Mouse (Mus musculus): Measurements from ENCODE around the gene Prkab2. TPM values are rescaled to one million over a fixed set of nuclear protein-coding genes. Genes with fewer than 3 reads are reported as not detected.

Gene Prkab2
- total and polyA plus RNA-seq, 3 experiments: 3.3 to 7.0 TPM; not detected in 1

DNA sequence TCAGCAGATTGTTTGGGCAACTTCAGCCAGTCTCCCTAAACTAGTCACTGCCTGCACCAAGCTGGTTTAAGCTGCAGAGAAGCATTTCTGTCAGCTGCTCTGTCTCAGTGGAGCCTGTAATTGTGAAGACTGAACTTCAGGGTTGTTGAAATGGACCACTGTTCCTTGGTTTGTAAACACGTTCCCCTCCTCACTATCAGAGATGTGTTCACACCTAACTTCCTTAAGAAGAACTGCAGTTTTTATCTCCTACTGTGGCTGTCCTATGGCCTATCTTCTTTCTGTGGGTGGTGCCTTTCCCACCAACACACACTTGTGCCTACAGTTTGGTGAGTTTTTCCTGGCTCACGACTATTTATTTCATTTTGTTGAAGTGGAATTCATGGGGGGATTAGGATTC lies 31.3 kb downstream of the Prkab2 start (continued):
- TF ChIP-seq HCFC1 (IDR thresholded peaks at IDR 0.05; ENCODE audit: low read depth, low read length) (no peak), GABPA (IDR thresholded peaks at IDR 0.05; ENCODE audit: low read depth, low read length) (no peak)

DNA sequence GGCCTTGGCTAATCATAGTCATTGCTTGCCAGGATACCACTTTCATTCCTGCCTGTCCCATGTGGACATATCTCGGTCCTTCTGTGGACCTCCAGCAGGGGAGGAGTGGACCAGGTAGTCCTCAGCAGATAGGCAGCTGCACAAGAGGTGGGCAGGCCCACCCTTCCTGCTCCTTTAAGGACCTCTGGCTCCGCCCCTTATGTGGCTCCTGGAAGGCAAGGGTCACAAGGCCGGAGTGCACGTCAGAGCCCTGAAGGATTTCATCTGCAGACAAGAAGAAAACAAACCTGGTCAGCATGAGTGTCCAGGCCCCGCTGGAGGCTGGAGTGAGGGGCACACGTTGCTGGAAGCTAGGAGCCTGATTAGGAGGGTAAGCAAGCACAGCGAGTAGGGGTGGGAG lies 32.6 kb downstream of the Prkab2 start:
- TF ChIP-seq CHD1 (IDR thresholded peaks at IDR 0.05; ENCODE audit: low read depth, low read length) (no peak), MAFK (IDR thresholded peaks at IDR 0.05; ENCODE audit: borderline replicate concordance, low read depth, low read length) (no peak), UBTF (IDR thresholded peaks at IDR 0.05; ENCODE audit: borderline replicate concordance, insufficient read depth, low read depth, low read length) (no peak), ETS1 (IDR thresholded peaks at IDR 0.05; ENCODE audit: low read depth, low read length) (no peak)
- Histone ChIP-seq H3K4me3 (ENCODE audit: control insufficient read depth in 1 of 2, insufficient read depth in 1 of 2, low read depth in 2 of 2, low read length in 2 of 2) (no peak overlapping the region), H3K79me2 (ENCODE audit: control insufficient read depth, insufficient read depth, low read length, poor library complexity) (no peaks in the 10 kb centered on the region), H3K27me3 (ENCODE audit: control insufficient read depth in 1 of 2, insufficient read depth in 2 of 2, low read length in 2 of 2) (no peaks in the 10 kb centered on the region), H3K4me1 (ENCODE audit: control insufficient read depth in 1 of 2, insufficient read depth in 2 of 2, low read length in 2 of 2) (peaks cover 16 to 31% of the 10 kb centered on the region in 2 experiments), H3K36me3 (ENCODE audit: control insufficient read depth in 1 of 2, insufficient read depth in 2 of 2, low read length in 2 of 2) (peaks cover 0 to 20% of the 10 kb centered on the region in 2 experiments; a peak in 2 of 4 replicates), H3K9ac (ENCODE audit: control insufficient read depth, low read depth, low read length, poor library complexity, severe bottlenecking) (no peak overlapping the region), H3K27ac (ENCODE audit: control insufficient read depth, low read depth, low read length) (no peak overlapping the region), H3K9me3 (replicated peaks; ENCODE audit: insufficient read depth, low read length) (no peaks in the 10 kb centered on the region)
- no peak for DNase-seq (ENCODE audit: low read depth, low spot score)

DNA sequence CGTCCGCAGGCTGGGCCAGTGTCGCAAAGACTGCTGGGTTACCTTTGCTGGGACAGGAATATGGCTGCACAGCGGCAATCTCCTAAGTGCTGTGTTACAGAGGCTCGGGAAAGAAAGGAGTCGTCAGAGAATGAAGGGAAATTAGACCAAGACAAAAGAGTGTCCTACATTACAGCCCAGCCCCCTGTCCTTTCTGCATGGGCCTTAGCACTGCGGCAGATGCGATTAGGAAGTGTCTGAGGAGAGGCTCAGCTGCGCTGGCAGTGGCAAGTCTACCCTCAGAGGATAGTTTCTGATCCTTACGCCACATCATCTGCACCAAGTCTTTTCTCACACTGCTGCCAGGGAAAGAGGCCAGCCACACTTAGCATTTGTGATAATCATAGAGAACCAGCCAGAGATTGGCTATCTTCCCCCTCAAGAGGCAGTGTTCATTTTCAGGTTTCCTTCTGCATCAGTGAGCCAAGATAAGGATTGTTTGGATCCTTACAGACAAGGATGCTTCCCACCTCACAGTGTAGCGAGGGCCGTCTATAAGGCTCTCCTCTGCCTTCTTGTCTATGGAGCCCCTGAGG lies 33.5 kb downstream of the Prkab2 start:
- DNase-seq (ENCODE audit: low read depth, low spot score): peak; percentile 53
- H3K27ac ChIP-seq (ENCODE audit: control insufficient read depth, low read depth, low read length): no peak overlapping the region
- H3K4me3 ChIP-seq (ENCODE audit: control insufficient read depth in 1 of 2, insufficient read depth in 1 of 2, low read depth in 2 of 2, low read length in 2 of 2): no peak overlapping the region
- H3K4me1 ChIP-seq (ENCODE audit: control insufficient read depth in 1 of 2, insufficient read depth in 2 of 2, low read length in 2 of 2): peaks cover 16 to 30% of the 10 kb centered on the region in 2 experiments
- H3K79me2 ChIP-seq (ENCODE audit: control insufficient read depth, insufficient read depth, low read length, poor library complexity): no peaks in the 10 kb centered on the region
- H3K9me3 ChIP-seq (replicated peaks; ENCODE audit: insufficient read depth, low read length): no peaks in the 10 kb centered on the region
- H3K27me3 ChIP-seq (ENCODE audit: control insufficient read depth in 1 of 2, insufficient read depth in 2 of 2, low read length in 2 of 2): no peaks in the 10 kb centered on the region
- no peak overlapping the region for H3K9ac ChIP-seq (ENCODE audit: control insufficient read depth, low read depth, low read length, poor library complexity, severe bottlenecking)
- peaks cover 1 to 20% of the 10 kb centered on the region in 2 experiments; a peak in 3 of 4 replicates for H3K36me3 ChIP-seq (ENCODE audit: control insufficient read depth in 1 of 2, insufficient read depth in 2 of 2, low read length in 2 of 2)
- no peak for TF ChIP-seq POLR2AphosphoS2 (IDR thresholded peaks at IDR 0.05; ENCODE audit: low read length)
- no peak for TF ChIP-seq GABPA (IDR thresholded peaks at IDR 0.05; ENCODE audit: low read depth, low read length)
- TF ChIP-seq USF2 (IDR thresholded peaks at IDR 0.05; ENCODE audit: borderline replicate concordance in 1 of 2, insufficient read depth in 1 of 2, low read depth in 1 of 2, low read length in 2 of 2): no peak
- TF ChIP-seq KAT2A (conservative IDR thresholded peaks at IDR 0.05; ENCODE audit: low read depth, low read length): no peak
- TF ChIP-seq MXI1 (IDR thresholded peaks at IDR 0.05; ENCODE audit: low read depth, low read length): no peak
- peak; percentile 78 for TF ChIP-seq GATA1 (IDR thresholded peaks at IDR 0.05; ENCODE audit: low read depth, low read length)
- no peak for TF ChIP-seq MEF2A (IDR thresholded peaks at IDR 0.05; ENCODE audit: extremely low read depth, insufficient replicate concordance, low read depth, low read length, poor library complexity, severe bottlenecking)
- TF ChIP-seq ZNF384 (IDR thresholded peaks at IDR 0.05; ENCODE audit: low read depth, low read length): no peak
- no peak for TF ChIP-seq MAFK (IDR thresholded peaks at IDR 0.05; ENCODE audit: borderline replicate concordance, low read depth, low read length)
- TF ChIP-seq MYB (IDR thresholded peaks at IDR 0.05; ENCODE audit: low read depth, low read length): no peak
- TF ChIP-seq JUND (IDR thresholded peaks at IDR 0.05; ENCODE audit: low read depth, low read length): no peak
- no peak for TF ChIP-seq ZMIZ1 (IDR thresholded peaks at IDR 0.05; ENCODE audit: low read depth, low read length)
- no peak for TF ChIP-seq E2F4 (IDR thresholded peaks at IDR 0.05; ENCODE audit: borderline replicate concordance, low read depth, low read length)
- no peak for TF ChIP-seq BHLHE40 (IDR thresholded peaks at IDR 0.05; ENCODE audit: borderline replicate concordance, low read depth, low read length)
- peak; percentile 59 to 68; a peak in 3 of 4 replicates for TF ChIP-seq EP300 (IDR thresholded peaks at IDR 0.05; ENCODE audit: low read depth in 1 of 2, low read length in 2 of 2)
- no peak for TF ChIP-seq RAD21 (IDR thresholded peaks at IDR 0.05; ENCODE audit: low read depth, low read length)
- TF ChIP-seq TAL1 (IDR thresholded peaks at IDR 0.05; ENCODE audit: low read length): peak; percentile 14; the same call in 1 of the 2 replicates
- TF ChIP-seq ZKSCAN1 (IDR thresholded peaks at IDR 0.05; ENCODE audit: low read depth, low read length): no peak
- no peak for TF ChIP-seq CTCF (IDR thresholded peaks at IDR 0.05 in 2 of 3, conservative IDR thresholded peaks at IDR 0.05 in 1 of 3; ENCODE audit: control insufficient read depth in 1 of 3, insufficient read depth in 1 of 3, low read depth in 2 of 3, low read length in 3 of 3, poor library complexity in 1 of 3, severe bottlenecking in 1 of 3)
- TF ChIP-seq POLR2AphosphoS5 (IDR thresholded peaks at IDR 0.05; ENCODE audit: borderline replicate concordance, low read depth, low read length): no peak
- peak; percentile 71; the same call in 1 of the 2 replicates for TF ChIP-seq TCF12 (IDR thresholded peaks at IDR 0.05; ENCODE audit: low read depth, low read length)
- no peak for TF ChIP-seq POLR2A (IDR thresholded peaks at IDR 0.05; ENCODE audit: control insufficient read depth in 1 of 2, insufficient read depth in 1 of 2, low read depth in 1 of 2, low read length in 2 of 2, poor library complexity in 1 of 2)
- no peak for TF ChIP-seq HCFC1 (IDR thresholded peaks at IDR 0.05; ENCODE audit: low read depth, low read length)
- 0 out of 2 replicates have a peak, but pooled peaks have one; percentile 40 for TF ChIP-seq SIN3A (IDR thresholded peaks at IDR 0.05; ENCODE audit: low read length)
- peak; percentile 54; the same call in 1 of the 2 replicates for TF ChIP-seq RCOR1 (IDR thresholded peaks at IDR 0.05; ENCODE audit: low read depth, low read length)

Data from MEL (cell line).